Comparison of ENCODE assay signal across 7 mouse cellular contexts in genomic region chr16:11202571-11203554, GRCm38 (mm10). TPM values are rescaled to one million over a fixed set of nuclear protein-coding genes. Genes with fewer than 3 reads are reported as not detected.
A peak's percentile ranks its signal among the peaks of the same experiment; 100 is the strongest.
DNase-seq lines count a peak whose midpoint lies in the region; ATAC-seq lines count a peak whose summit lies in the region.

Gene Rsl1d1, minus strand, starts transcription at chr16:11203331.

- no peaks in the 10 kb centered on the region for H3K27me3 ChIP-seq in embryonic facial prominence, embryonic 10.5 days (replicated peaks; ENCODE audit: low read depth, poor library complexity, severe bottlenecking)
- no peaks in the 10 kb centered on the region for H3K27me3 ChIP-seq in limb, embryonic 10.5 days (ENCODE audit: low read depth, poor library complexity, severe bottlenecking)
- no peaks in the 10 kb centered on the region for H3K27me3 ChIP-seq in midbrain, embryonic 13.5 days

- H3K4me2 ChIP-seq in midbrain, embryonic 13.5 days (replicated peaks), result peak within 1 kb of the TSS; percentile 95

- peak within 1 kb of the TSS; percentile 86 for H3K9ac ChIP-seq in midbrain, embryonic 13.5 days (replicated peaks)

- DNase-seq in adrenal gland, postnatal 10 days, result peak; percentile 94
- DNase-seq in embryonic facial prominence, embryonic 10.5 days (ENCODE audit: low spot score), result peak; percentile 97
- DNase-seq in kidney, adult 11 months, result peak; percentile 89
- DNase-seq in limb, embryonic 10.5 days (ENCODE audit: low spot score), result peak; percentile 98
- DNase-seq in spleen, adult 12 weeks (ENCODE audit: low spot score), result peak; percentile 90

- peak; percentile 91 for ATAC-seq in granulocyte monocyte progenitor cell, adult 5-6 weeks (replicated peaks; ENCODE audit: poor library complexity, severe bottlenecking)
- peak; percentile 99 for ATAC-seq in midbrain, embryonic 13.5 days

- H3K36me3 ChIP-seq in embryonic facial prominence, embryonic 10.5 days (replicated peaks), result peaks cover 66% of the 10 kb centered on the region
- peaks cover 63% of the 10 kb centered on the region for H3K36me3 ChIP-seq in limb, embryonic 10.5 days
- peaks cover 41% of the 10 kb centered on the region for H3K36me3 ChIP-seq in midbrain, embryonic 13.5 days

- peak within 1 kb of the TSS; percentile 95 for H3K4me3 ChIP-seq in embryonic facial prominence, embryonic 10.5 days
- peak within 1 kb of the TSS; percentile 79 for H3K4me3 ChIP-seq in limb, embryonic 10.5 days
- peak within 1 kb of the TSS; percentile 90 for H3K4me3 ChIP-seq in midbrain, embryonic 13.5 days (replicated peaks)

- H3K4me1 ChIP-seq in embryonic facial prominence, embryonic 10.5 days, result peaks cover 36% of the 10 kb centered on the region
- peaks cover 38% of the 10 kb centered on the region for H3K4me1 ChIP-seq in limb, embryonic 10.5 days
- H3K4me1 ChIP-seq in midbrain, embryonic 13.5 days (replicated peaks), result peaks cover 31% of the 10 kb centered on the region

- H3K9me3 ChIP-seq in embryonic facial prominence, embryonic 10.5 days, result no peaks in the 10 kb centered on the region
- H3K9me3 ChIP-seq in limb, embryonic 10.5 days (replicated peaks), result no peaks in the 10 kb centered on the region
- no peaks in the 10 kb centered on the region for H3K9me3 ChIP-seq in midbrain, embryonic 13.5 days

- WGBS in embryonic facial prominence, embryonic 10.5 days, result under 1% methylated on average over 68 of the region's 68 CpGs
- WGBS in limb, embryonic 10.5 days, result under 1% methylated on average over 68 of the region's 68 CpGs
- under 1% methylated on average over 68 of the region's 68 CpGs for WGBS in midbrain, embryonic 13.5 days

- peak within 1 kb of the TSS; percentile 93 for H3K27ac ChIP-seq in embryonic facial prominence, embryonic 10.5 days (replicated peaks)
- H3K27ac ChIP-seq in limb, embryonic 10.5 days, result peak within 1 kb of the TSS; percentile 95
- H3K27ac ChIP-seq in midbrain, embryonic 13.5 days, result peak within 1 kb of the TSS; percentile 80

RNA-seq across cellular contexts. Expression of gene Rsl1d1, which starts in this region (rescaled TPM):
- total RNA-seq in adrenal gland, postnatal 10 days (2021), result 10 to 100 TPM; 73.9 to 76.3 TPM
- 290 and 300 TPM in 2 replicates for polyA plus RNA-seq in embryonic facial prominence, embryonic 10.5 days (2016; fragmentation: Nextera tagmentation; extraction: Ambion mirVana)
- total RNA-seq in granulocyte monocyte progenitor cell, adult 5-6 weeks (2014; fragmentation: Nextera tagmentation), result 162 and 210 TPM in 2 replicates
- 280 and 324 TPM in 2 replicates for total RNA-seq in granulocyte monocyte progenitor cell, adult 5-6 weeks (2017)
- 278 and 326 TPM in 2 replicates for polyA plus RNA-seq in limb, embryonic 10.5 days (2016; fragmentation: Nextera tagmentation; extraction: Ambion mirVana)
- 165 and 168 TPM in 2 replicates for polyA plus RNA-seq in midbrain, embryonic 13.5 days (2015; fragmentation: Nextera tagmentation; extraction: Ambion mirVana)

Comparison
In these comparisons a context has a peak if more than half of its experiments do, and no peak if none do; other contexts are left out.
1. Peak in every context shown above with its lines: DNase-seq, ATAC-seq, H3K4me3 ChIP-seq and H3K27ac ChIP-seq.